22 mouse cellular contexts compared by ENCODE assay signal in the genomic region with DNA sequence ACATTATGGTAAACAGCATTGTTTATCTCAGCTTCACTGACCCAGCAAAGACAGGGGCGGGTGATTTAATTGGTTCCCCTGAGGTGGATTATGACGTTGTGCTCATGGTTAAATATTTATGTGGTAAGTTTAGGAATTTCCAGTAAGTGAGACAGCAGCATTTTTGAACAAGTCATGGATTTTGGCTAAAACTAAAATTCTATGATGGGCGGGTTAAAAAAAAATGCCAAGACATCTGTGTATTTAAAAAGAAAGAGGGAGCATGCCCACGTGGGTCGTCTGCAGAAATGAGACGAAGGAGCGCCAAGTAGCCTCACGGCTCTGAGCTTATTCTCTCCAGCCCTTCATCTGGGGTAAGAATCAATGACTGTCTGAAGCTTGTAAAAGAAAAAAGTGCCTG. TPM values are rescaled to one million over a fixed set of nuclear protein-coding genes. Genes with fewer than 3 reads are reported as not detected.
"Had no signal": no experiment of that assay in that cellular context is flagged by ENCODE, and none has a peak within 500 bp of the region (broad histone marks: within the 10 kb centered on the region; RNA-seq: fewer than 3 reads in every experiment).

No protein-coding gene starts in this region.

- H3K36me3 ChIP-seq: kidney, embryonic 15.5 days; limb, embryonic 10.5 days; limb, embryonic 13.5 days; liver, embryonic 12.5 days; lung, embryonic 15.5 days; midbrain, embryonic 10.5 days; midbrain, embryonic 13.5 days had no signal

- H3K27ac ChIP-seq: kidney, embryonic 15.5 days; limb, embryonic 10.5 days; limb, embryonic 13.5 days; liver, embryonic 12.5 days; liver, embryonic 15.5 days; lung, embryonic 15.5 days; midbrain, embryonic 10.5 days; midbrain, embryonic 13.5 days had no signal

- H3K27me3 ChIP-seq: kidney, embryonic 15.5 days; limb, embryonic 13.5 days; liver, embryonic 12.5 days; liver, embryonic 15.5 days; lung, embryonic 15.5 days; megakaryocyte, embryonic 14.5 days; midbrain, embryonic 13.5 days had no signal

- H3K9ac ChIP-seq: kidney, embryonic 15.5 days; limb, embryonic 13.5 days; liver, embryonic 12.5 days; liver, embryonic 15.5 days; lung, embryonic 15.5 days; midbrain, embryonic 13.5 days had no signal

- H3K9me3 ChIP-seq: kidney, embryonic 15.5 days; limb, embryonic 10.5 days; limb, embryonic 13.5 days; liver, embryonic 12.5 days; liver, embryonic 15.5 days; lung, embryonic 15.5 days; megakaryocyte, embryonic 14.5 days; midbrain, embryonic 10.5 days; midbrain, embryonic 13.5 days had no signal

- H3K4me3 ChIP-seq: kidney, embryonic 15.5 days; limb, embryonic 10.5 days; limb, embryonic 13.5 days; liver, embryonic 12.5 days; liver, embryonic 15.5 days; lung, embryonic 15.5 days; megakaryocyte, embryonic 14.5 days; midbrain, embryonic 10.5 days; midbrain, embryonic 13.5 days had no signal

- H3K4me1 ChIP-seq: kidney, embryonic 15.5 days; limb, embryonic 13.5 days; lung, embryonic 15.5 days; midbrain, embryonic 10.5 days; midbrain, embryonic 13.5 days had no signal

- H3K4me2 ChIP-seq: kidney, embryonic 15.5 days; limb, embryonic 13.5 days; liver, embryonic 12.5 days; liver, embryonic 15.5 days; lung, embryonic 15.5 days; midbrain, embryonic 13.5 days had no signal

- ATAC-seq: liver, embryonic 12.5 days; midbrain, embryonic 13.5 days had no signal

- DNase-seq: kidney, postnatal 10 days; kidney, postnatal 36 days; liver; lung, adult 18-20 months; lung, postnatal 10 days; lung, postnatal 36 days; thymus, adult 18-20 months; thymus, postnatal 36 days had no signal

RNA-seq across cellular contexts. Expression of a gene that starts 10.1 kb away (rescaled TPM):
- polyA plus RNA-seq: midbrain, embryonic 10.5 days; neural tube, embryonic 14.5 days had no signal

RNA-seq across cellular contexts. Expression of a gene that starts 25.8 kb away (rescaled TPM):
- total RNA-seq: layer of hippocampus, postnatal 14 days; left cerebral cortex, postnatal 25 days; midbrain, postnatal 0 days had no signal
- polyA plus RNA-seq: limb, embryonic 10.5 days; liver, embryonic 12.5 days; midbrain, embryonic 10.5 days; midbrain, embryonic 13.5 days; neural tube, embryonic 11.5 days; neural tube, embryonic 14.5 days had no signal
